Mouse (Mus musculus) thymus, postnatal 25 days (tissue): ENCODE data around the gene Tmem184c.
A peak's percentile ranks its signal among the peaks of the same experiment; 100 is the strongest.

Experiments
- DNase-seq: peaks from one replicate; pipeline ENCODE4 v3.0.0; 2022

Gene Tmem184c

GRCm38 (mm10) chr8:77610374-77610969, at the start of gene Tmem184c:
Gene Tmem184c (minus strand): TSS chr8:77610698.
- peak; percentile 100 for DNase-seq

DNA sequence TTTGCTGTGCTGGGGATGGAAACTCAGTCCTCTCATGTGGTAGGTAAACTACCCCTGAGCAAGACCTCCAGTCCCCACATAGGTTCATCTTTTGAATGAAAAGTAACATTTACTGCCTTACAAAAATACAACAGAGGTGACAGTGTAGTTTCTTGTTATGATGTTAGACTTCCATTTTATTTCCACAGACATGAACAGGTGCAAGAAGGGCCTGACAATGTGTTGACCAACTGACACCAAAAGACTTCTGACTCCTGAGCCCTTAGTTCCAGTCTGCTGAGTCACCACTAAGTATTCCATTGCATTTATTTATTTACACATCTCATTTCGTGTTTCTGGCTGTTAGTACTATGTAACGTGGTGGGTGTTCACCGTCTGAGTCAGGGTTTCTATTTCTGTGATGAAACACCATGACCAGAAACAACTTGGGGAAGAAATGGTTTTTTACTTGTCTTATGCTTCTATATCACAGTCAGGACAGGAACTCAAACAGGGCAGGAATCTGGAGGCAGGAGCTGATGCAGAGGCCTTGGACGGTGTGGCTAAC, 49.1 kb upstream of the Tmem184c start:
- DNase-seq, result no peak

GRCm38 (mm10) chr8:77658356-77658755, 47.9 kb upstream of the Tmem184c start:
- no peak for DNase-seq

DNA sequence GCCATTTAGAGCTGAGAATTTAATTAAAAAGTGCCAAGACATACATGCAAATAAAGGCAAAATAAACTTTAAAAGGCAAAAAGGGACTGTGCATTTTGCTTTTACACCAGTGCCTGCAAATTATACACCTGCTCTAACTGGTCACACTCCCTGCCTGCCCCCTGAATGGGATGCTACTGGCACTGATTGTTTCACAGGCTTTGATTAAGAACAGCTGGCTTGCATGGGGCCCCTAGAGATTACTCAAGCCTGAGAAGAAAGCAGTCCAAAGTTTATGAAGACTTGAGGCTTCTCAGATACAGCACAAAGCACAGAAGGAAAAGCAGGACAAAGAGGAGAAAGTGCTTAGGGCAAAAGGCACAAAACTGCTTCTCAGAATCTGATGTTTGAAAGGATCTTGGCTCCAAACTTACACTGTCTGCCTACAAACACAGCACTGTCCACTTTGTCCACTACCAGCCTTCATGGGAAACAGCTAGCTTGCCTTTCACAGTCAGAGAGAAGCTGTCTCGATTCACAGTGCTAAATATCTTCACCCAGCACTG, 40.2 kb upstream of the Tmem184c start:
- DNase-seq, result no peak

DNA sequence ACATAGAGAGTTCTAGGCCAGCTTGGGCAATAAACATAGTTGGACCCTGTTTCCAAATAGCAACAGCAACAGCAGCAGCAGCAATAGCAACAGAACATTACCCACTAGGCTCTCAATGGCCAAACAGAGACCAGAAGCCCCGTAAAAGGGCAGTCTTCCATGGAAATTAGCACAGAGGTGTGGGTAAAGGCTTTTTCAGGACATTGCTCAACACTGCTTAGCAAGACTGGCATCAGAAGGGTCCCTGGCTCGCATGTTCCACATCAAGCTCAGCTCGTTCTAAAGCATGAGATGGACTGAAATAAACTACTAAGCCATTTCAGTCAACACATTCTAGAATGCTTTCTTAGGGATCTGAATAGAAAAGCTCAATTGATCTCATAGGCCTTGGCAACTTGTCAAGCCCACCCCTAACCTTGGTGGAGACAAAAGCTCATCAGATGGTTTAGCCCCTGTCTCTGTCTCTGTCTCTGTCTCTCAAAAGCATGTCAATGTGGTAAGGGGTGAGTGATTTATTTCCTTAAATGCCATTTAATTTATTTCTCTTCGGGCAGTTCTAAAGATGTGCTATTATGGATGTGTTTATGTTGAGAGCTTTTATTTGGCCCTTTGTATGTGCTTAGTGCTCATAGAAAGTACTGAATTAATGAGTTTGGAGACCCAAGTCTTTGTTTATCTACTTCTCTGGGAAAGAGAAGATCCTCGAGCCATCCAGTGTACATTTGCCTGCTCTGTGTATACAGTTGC, 29.8 kb upstream of the Tmem184c start:
- no peak for DNase-seq

DNA sequence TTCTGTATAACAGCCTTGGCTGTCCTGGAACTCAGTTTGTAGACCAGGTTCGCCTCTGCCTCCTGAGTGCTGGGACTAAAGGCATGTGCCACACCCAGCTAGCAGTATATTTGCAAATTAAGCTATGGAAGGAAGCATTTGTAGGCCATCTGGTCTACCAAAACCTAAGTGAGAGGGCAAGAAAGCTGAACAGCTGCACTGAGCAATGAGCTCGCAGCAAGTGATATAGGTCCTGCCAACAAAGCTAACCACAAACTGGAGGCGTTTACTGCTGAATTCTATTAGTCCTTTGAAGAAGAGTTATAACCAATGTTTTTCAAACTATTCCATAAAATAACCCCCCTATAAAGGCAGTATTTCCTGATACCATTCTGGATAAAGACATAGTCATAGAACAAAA, 27.1 kb upstream of the Tmem184c start:
- DNase-seq, result no peak

GRCm38 (mm10) chr8:77634035-77634434, 23.5 kb upstream of the Tmem184c start:
- DNase-seq, result no peak

DNA sequence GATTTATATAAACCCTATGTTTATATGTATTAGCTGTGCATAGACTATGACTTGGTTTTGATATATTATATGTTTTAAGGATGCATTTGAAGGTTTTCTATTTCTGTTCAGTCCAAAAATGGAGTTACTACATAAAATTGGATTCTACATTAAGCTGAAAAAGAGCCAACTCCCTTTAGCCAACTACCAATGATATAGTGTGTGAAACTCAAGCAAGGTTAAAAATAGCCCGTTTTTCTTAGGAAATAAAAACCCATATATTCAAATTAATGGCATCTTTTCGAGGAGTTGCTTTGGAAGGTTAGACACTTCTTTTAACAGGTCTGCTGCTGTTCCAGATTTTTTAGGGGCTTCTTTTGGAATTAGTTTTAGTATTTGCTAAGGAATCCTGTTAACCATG, 22.7 kb upstream of the Tmem184c start:
- no peak for DNase-seq

DNA sequence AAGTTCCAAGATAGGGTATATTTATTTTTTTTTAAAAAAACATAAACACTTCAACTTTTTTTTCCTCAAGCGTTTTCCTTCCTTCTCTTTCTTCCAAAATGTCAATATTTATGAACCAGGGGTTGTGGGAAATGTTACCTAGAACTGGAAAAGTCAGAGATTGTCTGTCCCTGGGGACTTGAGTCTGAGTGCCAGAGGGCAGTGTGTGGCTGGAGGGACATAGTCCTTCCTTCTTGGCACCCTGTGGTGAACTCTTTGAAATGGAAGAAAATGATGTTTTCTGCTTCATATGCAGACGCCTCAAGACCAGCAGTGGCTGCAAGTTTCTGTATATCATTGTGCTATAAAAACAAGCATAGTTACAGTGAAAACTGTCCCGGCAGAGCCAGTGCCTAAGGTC, 20.2 kb upstream of the Tmem184c start:
- no peak for DNase-seq

DNA sequence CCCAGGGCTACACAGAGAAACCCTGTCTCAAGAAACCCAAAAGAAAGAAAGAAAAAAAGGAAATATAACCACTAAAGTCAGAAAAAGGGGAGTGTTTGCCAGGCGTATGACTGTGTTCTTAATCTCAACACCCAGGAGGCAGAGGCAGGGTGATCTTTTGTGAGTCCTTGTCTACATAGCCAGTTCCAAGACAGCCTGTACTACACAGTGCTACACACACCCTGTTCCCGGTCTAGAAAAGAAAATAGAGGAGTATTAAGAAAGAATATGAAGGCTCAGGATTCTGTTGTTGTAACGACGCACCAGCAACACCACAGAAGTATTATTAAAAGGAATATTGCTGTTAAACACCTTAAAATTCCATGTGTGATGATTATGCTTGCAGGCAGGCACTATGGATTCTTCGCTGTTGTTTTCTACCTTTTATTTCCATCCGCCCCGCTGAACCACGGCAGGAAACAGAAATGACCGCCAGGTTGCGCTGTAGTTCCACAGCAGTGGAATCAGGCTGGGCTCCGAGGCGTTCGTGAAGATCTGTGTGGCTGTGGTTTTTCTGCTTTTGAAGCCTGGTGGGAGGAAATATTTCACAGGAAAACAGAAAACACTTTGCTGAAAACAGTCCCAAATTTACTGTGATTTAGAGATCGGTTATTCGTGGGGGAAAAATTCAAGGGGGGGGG, 19.5 kb upstream of the Tmem184c start:
- peak; percentile 76 for DNase-seq

GRCm38 (mm10) chr8:77623677-77624209, 13.2 kb upstream of the Tmem184c start:
- DNase-seq, result no peak

GRCm38 (mm10) chr8:77617916-77618315, 7.4 kb upstream of the Tmem184c start:
- peak; percentile 5 for DNase-seq

DNA sequence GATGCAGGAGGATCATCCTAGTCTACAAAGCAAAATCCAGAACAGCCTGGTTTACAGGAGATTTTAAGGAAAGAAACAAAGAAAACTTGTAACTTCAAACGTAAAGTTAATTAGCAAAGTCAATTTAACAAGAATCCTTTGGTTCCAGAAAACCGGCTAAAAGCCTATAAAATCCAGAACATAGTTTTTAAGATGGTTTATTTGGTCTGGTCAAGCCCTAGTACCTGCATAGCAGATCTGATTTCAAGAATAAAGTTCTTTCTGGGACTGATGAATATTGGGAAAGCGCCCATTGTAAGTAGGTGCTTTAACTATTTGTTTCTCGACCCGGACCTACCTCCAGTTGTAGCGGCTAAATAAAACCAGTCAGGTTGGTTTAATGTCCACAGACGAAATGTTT, 877 bp downstream of the Tmem184c start:
- no peak for DNase-seq

GRCm38 (mm10) chr8:77584174-77584573, 26.3 kb downstream of the Tmem184c start:
- no peak for DNase-seq

GRCm38 (mm10) chr8:77577674-77578073, 32.8 kb downstream of the Tmem184c start:
- no peak for DNase-seq

DNA sequence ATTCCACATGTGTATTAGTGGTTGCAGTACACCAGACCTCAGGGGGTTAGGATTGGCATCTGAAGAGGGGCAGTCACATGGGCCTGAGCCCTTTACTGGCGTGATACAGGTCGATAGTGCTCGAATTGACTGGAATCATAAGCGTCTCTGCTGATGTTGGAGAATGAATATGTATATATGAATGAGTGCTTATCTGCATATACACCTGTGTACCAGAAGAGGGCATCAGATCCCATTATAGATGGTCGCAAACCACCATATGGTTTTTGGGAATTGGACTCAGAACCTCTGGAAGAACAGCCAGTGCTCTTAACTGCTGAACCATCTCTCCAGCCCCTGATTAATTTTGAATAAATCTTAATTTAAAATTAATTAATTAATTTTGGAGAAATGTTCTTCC, 36.3 kb downstream of the Tmem184c start:
- DNase-seq, result no peak

GRCm38 (mm10) chr8:77561441-77561840, 49.1 kb downstream of the Tmem184c start:
- no peak for DNase-seq

DNA sequence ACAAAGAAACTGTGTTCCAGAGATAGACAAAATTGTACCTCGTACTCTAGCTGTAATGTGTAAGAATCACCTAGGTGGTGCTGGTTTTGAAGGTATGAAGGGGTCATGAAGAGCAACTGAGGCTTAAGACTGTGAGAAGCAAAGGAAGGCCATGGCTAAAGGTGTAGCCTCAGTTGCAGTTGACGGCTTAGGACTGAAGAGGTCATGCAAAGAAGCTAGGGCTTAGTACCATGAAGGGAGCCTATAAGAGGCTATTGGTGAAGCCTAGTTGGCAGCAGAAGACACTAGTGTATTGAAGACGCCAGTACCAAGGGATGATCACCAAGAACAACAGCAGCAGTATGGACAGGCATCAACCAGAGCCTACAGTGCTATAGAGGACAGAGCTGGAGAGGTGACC, 58.0 kb downstream of the Tmem184c start:
- no peak for DNase-seq

GRCm38 (mm10) chr8:77549881-77550580, 60.5 kb downstream of the Tmem184c start:
- peak; percentile 33 for DNase-seq

- peak; percentile 95 for DNase-seq
These were observed 61.3 kb downstream of the Tmem184c start, which contains the start of gene Prmt9 for GRCm38 (mm10) chr8:77549121-77549706. Gene Prmt9 (plus strand): TSS chr8:77549397.
